16 mouse cellular contexts compared by ENCODE assay signal in genomic region chr1:136040874-136041273, GRCm38 (mm10). TPM values are rescaled to one million over a fixed set of nuclear protein-coding genes. Genes with fewer than 3 reads are reported as not detected.
A peak's percentile ranks its signal among the peaks of the same experiment; 100 is the strongest.
DNase-seq lines count a peak whose midpoint lies in the region; ATAC-seq and TF ChIP-seq lines count a peak whose summit lies in the region.
"Had no signal": no experiment of that assay in that cellular context is flagged by ENCODE, and none has a peak within 500 bp of the region (broad histone marks: within the 10 kb centered on the region; RNA-seq: fewer than 3 reads in every experiment).

No protein-coding gene starts in this region.

- no peak for ATAC-seq in cerebellum, adult (ENCODE audit: insufficient number of reproducible peaks, low FRiP score, low TSS enrichment)
- no peak for ATAC-seq in hindbrain, postnatal 0 days
- ATAC-seq in hindbrain, embryonic 13.5 days (ENCODE audit: low FRiP score), result no peak
- ATAC-seq in midbrain, embryonic 14.5 days (ENCODE audit: low FRiP score, low TSS enrichment), result no peak; the same call in 1 of the 2 replicates
- ATAC-seq in midbrain, embryonic 11.5 days (ENCODE audit: low FRiP score), result no peak

- H3K36me3 ChIP-seq in hindbrain, postnatal 0 days (ENCODE audit: insufficient read depth, low read length), result no peaks in the 10 kb centered on the region
- H3K36me3 ChIP-seq in hindbrain, embryonic 13.5 days, result peaks cover 5% of the 10 kb centered on the region; the same call in 1 of the 2 replicates
- no peaks in the 10 kb centered on the region for H3K36me3 ChIP-seq in midbrain, embryonic 14.5 days (ENCODE audit: control insufficient read depth, insufficient read depth, low read length)
- H3K36me3 ChIP-seq in midbrain, embryonic 11.5 days (ENCODE audit: control insufficient read depth, insufficient read depth, low read length), result no peaks in the 10 kb centered on the region
- H3K36me3 ChIP-seq in thymus, adult 2 months (ENCODE audit: control insufficient read depth, insufficient read depth, low read length), result no peaks in the 10 kb centered on the region

- H3K4me1 ChIP-seq in hindbrain, postnatal 0 days (ENCODE audit: insufficient read depth, low read length), result 0 out of 2 replicates have a peak, but pooled peaks cover 6% of the 10 kb centered on the region
- peaks cover 18% of the 10 kb centered on the region for H3K4me1 ChIP-seq in hindbrain, embryonic 13.5 days (replicated peaks)
- peaks cover 10% of the 10 kb centered on the region for H3K4me1 ChIP-seq in midbrain, embryonic 14.5 days (ENCODE audit: control insufficient read depth, insufficient read depth, low read length)
- peaks cover 6% of the 10 kb centered on the region for H3K4me1 ChIP-seq in midbrain, embryonic 11.5 days (ENCODE audit: control insufficient read depth, insufficient read depth, low read length)
- H3K4me1 ChIP-seq in thymus, adult 2 months (replicated peaks; ENCODE audit: control insufficient read depth, insufficient read depth, low read length), result no peaks in the 10 kb centered on the region

- no peak overlapping the region for H3K9ac ChIP-seq in hindbrain, postnatal 0 days (replicated peaks; ENCODE audit: low read length)
- H3K9ac ChIP-seq in hindbrain, embryonic 13.5 days, result no peak overlapping the region
- no peak overlapping the region for H3K9ac ChIP-seq in midbrain, embryonic 14.5 days (replicated peaks; ENCODE audit: low read length)
- H3K9ac ChIP-seq in midbrain, embryonic 11.5 days (ENCODE audit: low read length), result no peak overlapping the region
- H3K9ac ChIP-seq: liver, embryonic 14.5 days had no signal

- WGBS in hindbrain, postnatal 0 days, result 21% methylated on average over 4 of the region's 4 CpGs
- WGBS in hindbrain, embryonic 13.5 days, result 34% methylated on average over 4 of the region's 4 CpGs
- 22% methylated on average over 4 of the region's 4 CpGs for WGBS in midbrain, embryonic 14.5 days
- 32% methylated on average over 4 of the region's 4 CpGs for WGBS in midbrain, embryonic 11.5 days
- WGBS in thymus, adult 2 months, result 55% methylated on average over 4 of the region's 4 CpGs

- DNase-seq in cerebellum, postnatal 10 days, result peak; percentile 52 to 57
- peak; percentile 52 for DNase-seq in hindbrain, postnatal 0 days (ENCODE audit: low spot score)
- peak; percentile 54 for DNase-seq in midbrain, embryonic 14.5 days
- DNase-seq in midbrain, embryonic 11.5 days (ENCODE audit: low spot score, missing footprints), result no peak
- no peak for DNase-seq in adrenal gland, postnatal 14 days
- no peak for DNase-seq in thymus, adult 2 months
- DNase-seq: adrenal gland, postnatal 25 days; cerebellum, adult 2 months; heart, postnatal 4 days; kidney, postnatal 14 days; layer of hippocampus, postnatal 36 days had no signal

- TF ChIP-seq POLR2A in thymus, adult 2 months (IDR thresholded peaks at IDR 0.05; ENCODE audit: control insufficient read depth, extremely low read depth, insufficient read depth, low read length, poor library complexity), result no peak

- no peak for TF ChIP-seq CTCF in hindbrain, postnatal 0 days (IDR thresholded peaks at IDR 0.05; ENCODE audit: low read depth)
- no peak for TF ChIP-seq CTCF in thymus, adult 2 months (IDR thresholded peaks at IDR 0.05; ENCODE audit: borderline replicate concordance, control insufficient read depth, extremely low read depth, insufficient read depth, low read length, poor library complexity)

- no peaks in the 10 kb centered on the region for H3K9me3 ChIP-seq in hindbrain, postnatal 0 days (ENCODE audit: low read length)
- H3K9me3 ChIP-seq in hindbrain, embryonic 13.5 days, result no peaks in the 10 kb centered on the region
- no peaks in the 10 kb centered on the region for H3K9me3 ChIP-seq in midbrain, embryonic 14.5 days (ENCODE audit: control insufficient read depth, low read length)
- H3K9me3 ChIP-seq in midbrain, embryonic 11.5 days (ENCODE audit: control insufficient read depth, low read length), result no peaks in the 10 kb centered on the region

- H3K4me2 ChIP-seq in hindbrain, postnatal 0 days (ENCODE audit: low read depth, low read length), result no peak overlapping the region
- no peak overlapping the region for H3K4me2 ChIP-seq in hindbrain, embryonic 13.5 days
- H3K4me2 ChIP-seq in midbrain, embryonic 14.5 days (ENCODE audit: low read length), result peak overlapping the region; percentile 19; the same call in 1 of the 2 replicates
- no peak overlapping the region for H3K4me2 ChIP-seq in midbrain, embryonic 11.5 days

- no peak overlapping the region for H3K27ac ChIP-seq in hindbrain, postnatal 0 days
- H3K27ac ChIP-seq in hindbrain, embryonic 13.5 days, result no peak overlapping the region
- no peak overlapping the region for H3K27ac ChIP-seq in midbrain, embryonic 14.5 days (replicated peaks; ENCODE audit: low read depth, low read length)
- H3K27ac ChIP-seq in midbrain, embryonic 11.5 days (ENCODE audit: low read depth, low read length), result no peak overlapping the region
- H3K27ac ChIP-seq in thymus, adult 2 months (ENCODE audit: control insufficient read depth, insufficient read depth, low read length), result no peak overlapping the region
- H3K27ac ChIP-seq: liver, embryonic 14.5 days had no signal

- H3K27me3 ChIP-seq in hindbrain, postnatal 0 days (ENCODE audit: insufficient read depth, low read length), result no peaks in the 10 kb centered on the region
- peaks cover 29% of the 10 kb centered on the region for H3K27me3 ChIP-seq in hindbrain, embryonic 13.5 days
- no peaks in the 10 kb centered on the region for H3K27me3 ChIP-seq in midbrain, embryonic 14.5 days (ENCODE audit: control insufficient read depth, insufficient read depth, low read length)
- H3K27me3 ChIP-seq in midbrain, embryonic 11.5 days (ENCODE audit: control insufficient read depth, insufficient read depth, low read length), result no peaks in the 10 kb centered on the region
- H3K27me3 ChIP-seq in thymus, adult 2 months (ENCODE audit: control insufficient read depth, insufficient read depth, low read length), result no peaks in the 10 kb centered on the region

- H3K4me3 ChIP-seq in hindbrain, postnatal 0 days (ENCODE audit: low read length), result no peak overlapping the region
- no peak overlapping the region for H3K4me3 ChIP-seq in hindbrain, embryonic 13.5 days
- no peak overlapping the region for H3K4me3 ChIP-seq in midbrain, embryonic 14.5 days (replicated peaks; ENCODE audit: low read depth, low read length)
- no peak overlapping the region for H3K4me3 ChIP-seq in midbrain, embryonic 11.5 days (ENCODE audit: low read depth, low read length)
- H3K4me3 ChIP-seq in thymus, adult 2 months (ENCODE audit: control insufficient read depth, insufficient read depth, low read length), result no peak overlapping the region

RNA-seq across cellular contexts. Expression of gene Ascl5, which starts 9.7 kb away (rescaled TPM):
- total RNA-seq in hindbrain, postnatal 0 days (2014; rRNA removed), result not detected in 2 replicates
- 0.38 and 0.47 TPM in 2 replicates for polyA plus RNA-seq in hindbrain, postnatal 0 days (2015; fragmentation: Nextera tagmentation; extraction: Ambion mirVana)
- not detected in 2 replicates for polyA plus RNA-seq in hindbrain, embryonic 13.5 days (2015; fragmentation: Nextera tagmentation; extraction: Ambion mirVana)
- polyA plus RNA-seq in midbrain, embryonic 14.5 days (2014; fragmentation: Nextera tagmentation; extraction: Ambion mirVana), result not detected in 2 replicates
- polyA plus RNA-seq in midbrain, embryonic 11.5 days (2014; fragmentation: Nextera tagmentation; extraction: Ambion mirVana), result not detected in 2 replicates
- not detected in 2 replicates for total RNA-seq in adrenal gland, postnatal 14 days (2021)
- polyA plus RNA-seq in thymus, adult 2 months (2012; rRNA removed), result not detected in 2 replicates
- total RNA-seq: adrenal gland, postnatal 25 days; heart, postnatal 4 days; layer of hippocampus, postnatal 36 days; megakaryocyte-erythroid progenitor cell, adult 5-6 weeks had no signal
- polyA plus RNA-seq: cerebellum, adult 2 months; gonadal fat pad, adult 2 months; liver, embryonic 14.5 days had no signal

RNA-seq across cellular contexts. Expression of gene Cacna1s, which starts 11.7 kb away (rescaled TPM):
- 1.9 and 4.1 TPM in 2 replicates for total RNA-seq in hindbrain, postnatal 0 days (2014; rRNA removed)
- 0.53 and 0.69 TPM in 2 replicates for polyA plus RNA-seq in hindbrain, postnatal 0 days (2015; fragmentation: Nextera tagmentation; extraction: Ambion mirVana)
- polyA plus RNA-seq in hindbrain, embryonic 13.5 days (2015; fragmentation: Nextera tagmentation; extraction: Ambion mirVana), result 0.10 and 0.29 TPM in 2 replicates
- polyA plus RNA-seq in midbrain, embryonic 14.5 days (2014; fragmentation: Nextera tagmentation; extraction: Ambion mirVana), result not detected in 2 replicates
- polyA plus RNA-seq in midbrain, embryonic 11.5 days (2014; fragmentation: Nextera tagmentation; extraction: Ambion mirVana), result 0.06 and 0.23 TPM in 2 replicates
- 0.26 and 0.30 TPM in 2 replicates for total RNA-seq in adrenal gland, postnatal 14 days (2021)
- 2.3 and 3.7 TPM in 2 replicates for polyA plus RNA-seq in thymus, adult 2 months (2012; rRNA removed)
- total RNA-seq: megakaryocyte-erythroid progenitor cell, adult 5-6 weeks had no signal
- polyA plus RNA-seq: liver, embryonic 14.5 days had no signal

RNA-seq across cellular contexts. Expression of gene Tmem9, which starts 32.9 kb away (rescaled TPM):
- 152 and 166 TPM in 2 replicates for total RNA-seq in hindbrain, postnatal 0 days (2014; rRNA removed)
- polyA plus RNA-seq in hindbrain, postnatal 0 days (2015; fragmentation: Nextera tagmentation; extraction: Ambion mirVana), result 195 and 196 TPM in 2 replicates
- 149 and 153 TPM in 2 replicates for polyA plus RNA-seq in hindbrain, embryonic 13.5 days (2015; fragmentation: Nextera tagmentation; extraction: Ambion mirVana)
- 90.4 and 140 TPM in 2 replicates for polyA plus RNA-seq in midbrain, embryonic 14.5 days (2014; fragmentation: Nextera tagmentation; extraction: Ambion mirVana)
- polyA plus RNA-seq in midbrain, embryonic 11.5 days (2014; fragmentation: Nextera tagmentation; extraction: Ambion mirVana), result 58.8 and 60.9 TPM in 2 replicates
- total RNA-seq in adrenal gland, postnatal 14 days (2021), result 33.9 and 35.7 TPM in 2 replicates
- polyA plus RNA-seq in thymus, adult 2 months (2012; rRNA removed), result 77.1 and 86.9 TPM in 2 replicates

RNA-seq across cellular contexts. Expression of gene Igfn1, which starts 34.7 kb away (rescaled TPM):
- 0.11 TPM in 1 of 2 replicates, not detected in the other for total RNA-seq in hindbrain, postnatal 0 days (2014; rRNA removed)
- polyA plus RNA-seq in hindbrain, postnatal 0 days (2015; fragmentation: Nextera tagmentation; extraction: Ambion mirVana), result 0.04 and 0.05 TPM in 2 replicates
- not detected in 2 replicates for polyA plus RNA-seq in hindbrain, embryonic 13.5 days (2015; fragmentation: Nextera tagmentation; extraction: Ambion mirVana)
- not detected in 2 replicates for polyA plus RNA-seq in midbrain, embryonic 14.5 days (2014; fragmentation: Nextera tagmentation; extraction: Ambion mirVana)
- 0.04 TPM in 1 of 2 replicates, not detected in the other for polyA plus RNA-seq in midbrain, embryonic 11.5 days (2014; fragmentation: Nextera tagmentation; extraction: Ambion mirVana)
- 0.08 TPM in 1 of 2 replicates, not detected in the other for total RNA-seq in adrenal gland, postnatal 14 days (2021)
- 0.52 and 0.81 TPM in 2 replicates for polyA plus RNA-seq in thymus, adult 2 months (2012; rRNA removed)
- total RNA-seq: megakaryocyte-erythroid progenitor cell, adult 5-6 weeks had no signal
- polyA plus RNA-seq: liver, embryonic 14.5 days had no signal

Comparison
In these comparisons a context has a peak if more than half of its experiments do, and no peak if none do; other contexts are left out.
1. DNase-seq: peak in cerebellum, postnatal 10 days (2 of 2), hindbrain, postnatal 0 days (single experiment) and midbrain, embryonic 14.5 days (single experiment); none in midbrain, embryonic 11.5 days (single experiment), adrenal gland, postnatal 14 days (single experiment) and thymus, adult 2 months (single experiment).